ENCODE assay signal across 8 mouse cellular contexts in the genomic region with DNA sequence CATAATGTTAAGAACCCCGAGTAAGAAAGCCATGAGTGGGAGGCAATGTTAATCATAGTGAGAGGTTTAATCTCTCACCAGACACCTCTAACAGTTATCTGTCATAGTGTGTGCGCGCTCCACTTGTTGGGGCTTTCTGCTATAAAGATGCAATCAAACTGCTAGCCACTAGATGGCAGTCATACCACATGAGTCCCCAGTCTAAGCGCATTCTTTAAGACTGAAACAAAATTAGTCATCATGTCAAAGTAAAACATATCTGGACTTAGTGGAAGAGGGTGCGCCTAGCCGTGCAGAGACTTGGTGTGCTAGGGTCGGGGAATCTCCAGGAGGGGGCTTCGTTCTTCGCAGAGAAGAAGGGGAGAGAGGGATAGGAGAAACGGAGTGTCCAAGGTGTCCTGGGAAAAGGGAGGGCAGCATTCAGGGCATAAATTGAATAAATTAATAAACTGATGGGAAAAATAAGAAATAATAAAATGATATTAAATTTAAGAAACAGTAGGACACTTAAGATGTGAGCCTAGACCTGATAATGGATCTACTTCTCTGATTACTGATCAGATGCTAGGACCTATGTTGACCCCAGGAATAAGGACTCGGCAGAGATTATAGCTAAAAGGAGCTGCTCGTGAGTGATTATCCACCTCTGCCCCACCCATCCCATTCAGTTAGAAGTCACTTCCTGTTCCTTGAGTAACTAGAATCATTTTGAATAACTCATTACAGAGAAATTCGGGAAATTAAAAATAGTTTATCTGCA. TPM values are rescaled to one million over a fixed set of nuclear protein-coding genes. Genes with fewer than 3 reads are reported as not detected.
DNase-seq lines count a peak whose midpoint lies in the region; ATAC-seq and TF ChIP-seq lines count a peak whose summit lies in the region.

No protein-coding gene starts in this region.

- no peak overlapping the region for H3K27ac ChIP-seq in CH12.LX (ENCODE audit: insufficient read depth, low read depth)
- H3K27ac ChIP-seq in heart, embryonic 16.5 days (ENCODE audit: low read length), result no peak overlapping the region

- WGBS in heart, embryonic 16.5 days, result 26% methylated on average over 13 of the region's 13 CpGs

- no peak overlapping the region for H3K9ac ChIP-seq in CH12.LX (ENCODE audit: insufficient read depth, low read depth)
- H3K9ac ChIP-seq in heart, embryonic 16.5 days (ENCODE audit: low read length), result no peak overlapping the region

- no peaks in the 10 kb centered on the region for H3K79me2 ChIP-seq in CH12.LX (replicated peaks; ENCODE audit: control insufficient read depth, extremely low read depth, insufficient read depth, poor library complexity, severe bottlenecking)

- peak; percentile 55; the same call in 1 of the 2 replicates for ATAC-seq in heart, embryonic 16.5 days (replicated peaks; ENCODE audit: extremely low read depth, insufficient read depth, low FRiP score)
- ATAC-seq in neutrophil, adult 5-6 weeks (ENCODE audit: extremely low read depth, insufficient number of reproducible peaks, low FRiP score, poor library complexity, severe bottlenecking), result peak; percentile 78

- in situ Hi-C loops in CH12.LX (cut with MboI; ENCODE audit: low pct_ligation_motif_present, low pct_unique_long_range_greater_than_20kb, low sequenced_read_pairs), result loop anchor here (25.0 kb wide), 1 partner anchor 827 kb away; no protein-coding TSS in a partner anchor

- no peaks in the 10 kb centered on the region for H3K27me3 ChIP-seq in CH12.LX (replicated peaks)
- peaks cover 2% of the 10 kb centered on the region; the same call in 1 of the 2 replicates for H3K27me3 ChIP-seq in heart, embryonic 16.5 days (ENCODE audit: control insufficient read depth, insufficient read depth, low read length)

- peak; percentile 68 for TF ChIP-seq RAD21 in CH12.LX (IDR thresholded peaks at IDR 0.05; ENCODE audit: low read depth, low read length)

- DNase-seq in CH12.LX (ENCODE audit: extremely low read depth), result peak; percentile 23
- DNase-seq in adrenal gland, adult 2 months, result peak; percentile 45
- DNase-seq in embryo, embryonic 11.5 days (ENCODE audit: low read depth, low spot score), result peak; percentile 34
- DNase-seq in kidney, postnatal 4 days, result peak; percentile 36 to 52
- peak; percentile 4 to 30 for DNase-seq in lung, adult 18-20 months
- DNase-seq in thymus, postnatal 36 days, result peak; percentile 48 to 63

- no peaks in the 10 kb centered on the region for H3K4me1 ChIP-seq in CH12.LX (ENCODE audit: control insufficient read depth in 1 of 2, insufficient read depth in 2 of 2)
- no peaks in the 10 kb centered on the region for H3K4me1 ChIP-seq in heart, embryonic 16.5 days (ENCODE audit: control insufficient read depth, insufficient read depth, low read length)

- H3K4me2 ChIP-seq in CH12.LX (ENCODE audit: insufficient read depth, low read depth, poor library complexity, severe bottlenecking), result no peak overlapping the region
- no peak overlapping the region; the same call in 1 of the 2 replicates for H3K4me2 ChIP-seq in heart, embryonic 16.5 days (ENCODE audit: low read depth, low read length)

- dilution Hi-C loops in CH12.LX (cut with MboI; ENCODE audit: extremely low pct_ligation_motif_present, extremely low pct_unique_long_range_greater_than_20kb, low sequenced_read_pairs), result no loop called here

- no peak for TF ChIP-seq POLR2A in CH12.LX (IDR thresholded peaks at IDR 0.05; ENCODE audit: low read depth, low read length)

- no peak for TF ChIP-seq EP300 in CH12.LX (IDR thresholded peaks at IDR 0.05; ENCODE audit: low read length)

- no peak overlapping the region for H3K4me3 ChIP-seq in CH12.LX (replicated peaks in 1 of 3; ENCODE audit: low read depth in 2 of 3, low read length in 2 of 3, poor library complexity in 1 of 3)
- H3K4me3 ChIP-seq in heart, embryonic 16.5 days (ENCODE audit: low read length), result no peak overlapping the region

- peaks cover 33% of the 10 kb centered on the region for H3K9me3 ChIP-seq in CH12.LX (replicated peaks; ENCODE audit: low read length)
- no peaks in the 10 kb centered on the region for H3K9me3 ChIP-seq in heart, embryonic 16.5 days (replicated peaks; ENCODE audit: control insufficient read depth, low read length)

- TF ChIP-seq CTCF in CH12.LX (conservative IDR thresholded peaks at IDR 0.05 in 1 of 2, IDR thresholded peaks at IDR 0.05 in 1 of 2; ENCODE audit: low read depth in 2 of 2, low read length in 2 of 2), result peak; percentile 21 to 70; a peak in 3 of 4 replicates

- no peaks in the 10 kb centered on the region for H3K36me3 ChIP-seq in CH12.LX (replicated peaks in 1 of 2; ENCODE audit: control insufficient read depth in 1 of 2, insufficient read depth in 1 of 2, low read length in 1 of 2)
- H3K36me3 ChIP-seq in heart, embryonic 16.5 days (ENCODE audit: control insufficient read depth, insufficient read depth), result no peaks in the 10 kb centered on the region

TF ChIP-seq in CH12.LX, 34 proteins besides CTCF, POLR2A, EP300 and RAD21:
- peak; percentile 37 for TF ChIP-seq SMC3 (IDR thresholded peaks at IDR 0.05; ENCODE audit: low read depth, low read length)
- TF ChIP-seq MEF2A (IDR thresholded peaks at IDR 0.05; ENCODE audit: borderline replicate concordance, low read depth, low read length), result no peak

RNA-seq across cellular contexts. Expression of gene Kcnh8, which starts 42.4 kb away (rescaled TPM):
- total RNA-seq in CH12.LX (2012; rRNA removed), result not detected in 2 replicates
- total RNA-seq in CH12.LX (2014; rRNA removed), result not detected in 2 replicates
- polyA plus RNA-seq in CH12.LX (2012; ENCODE audit: insufficient read length, low read depth), result not detected in 2 replicates
- under 1 TPM; 0.06 to 0.07 TPM for total RNA-seq in adrenal gland, adult 2 months (2021)
- 0.09 TPM in 1 of 2 replicates, not detected in the other for polyA plus RNA-seq in adrenal gland, adult 2 months (2012; rRNA removed)
- polyA plus RNA-seq in heart, embryonic 16.5 days (2015; fragmentation: Nextera tagmentation; extraction: Ambion mirVana), result not detected in 2 replicates
- not detected in 2 replicates for total RNA-seq in neutrophil, adult 5-6 weeks (2017)
